Mouse (Mus musculus): ENCODE results near the gene Tef.

The Tef gene

GRCm38 (mm10) chr15:81852411-81853000, 50.3 kb downstream of the Tef start:
- Histone ChIP-seq H3K4me1 (replicated peaks; ENCODE audit: low read depth, low read length) (peaks cover 76% of the 10 kb centered on the region), H3K36me3 (ENCODE audit: insufficient read depth, low read length) (peaks cover 57% of the 10 kb centered on the region), H3K27me3 (ENCODE audit: insufficient read depth, low read length) (peaks cover 7% of the 10 kb centered on the region; the same call in 1 of the 2 replicates), H3K9me3 (ENCODE audit: low read length) (no peaks in the 10 kb centered on the region), H3K4me3 (replicated peaks; ENCODE audit: low read length) (no peak overlapping the region)
- TF ChIP-seq CTCF (conservative IDR thresholded peaks at IDR 0.05; ENCODE audit: low read length) (no peak), POU5F1 (IDR thresholded peaks at IDR 0.05; ENCODE audit: borderline replicate concordance, low read length) (no peak), NANOG (IDR thresholded peaks at IDR 0.05; ENCODE audit: borderline replicate concordance, low read length) (no peak)

- TF ChIP-seq NANOG (IDR thresholded peaks at IDR 0.05; ENCODE audit: borderline replicate concordance, low read length): no peak
- TF ChIP-seq CTCF (conservative IDR thresholded peaks at IDR 0.05; ENCODE audit: low read length): no peak
- no peak for TF ChIP-seq POU5F1 (IDR thresholded peaks at IDR 0.05; ENCODE audit: borderline replicate concordance, low read length)
- peaks cover 71% of the 10 kb centered on the region for H3K4me1 ChIP-seq (replicated peaks; ENCODE audit: low read depth, low read length)
- no peaks in the 10 kb centered on the region for H3K9me3 ChIP-seq (ENCODE audit: low read length)
- peaks cover 51% of the 10 kb centered on the region for H3K36me3 ChIP-seq (ENCODE audit: insufficient read depth, low read length)
- H3K27me3 ChIP-seq (ENCODE audit: insufficient read depth, low read length): peaks cover 8% of the 10 kb centered on the region; the same call in 1 of the 2 replicates
- H3K4me3 ChIP-seq (replicated peaks; ENCODE audit: low read length): no peak overlapping the region
Observed at GRCm38 (mm10) chr15:81853081-81853480, 50.9 kb downstream of the Tef start.

DNA sequence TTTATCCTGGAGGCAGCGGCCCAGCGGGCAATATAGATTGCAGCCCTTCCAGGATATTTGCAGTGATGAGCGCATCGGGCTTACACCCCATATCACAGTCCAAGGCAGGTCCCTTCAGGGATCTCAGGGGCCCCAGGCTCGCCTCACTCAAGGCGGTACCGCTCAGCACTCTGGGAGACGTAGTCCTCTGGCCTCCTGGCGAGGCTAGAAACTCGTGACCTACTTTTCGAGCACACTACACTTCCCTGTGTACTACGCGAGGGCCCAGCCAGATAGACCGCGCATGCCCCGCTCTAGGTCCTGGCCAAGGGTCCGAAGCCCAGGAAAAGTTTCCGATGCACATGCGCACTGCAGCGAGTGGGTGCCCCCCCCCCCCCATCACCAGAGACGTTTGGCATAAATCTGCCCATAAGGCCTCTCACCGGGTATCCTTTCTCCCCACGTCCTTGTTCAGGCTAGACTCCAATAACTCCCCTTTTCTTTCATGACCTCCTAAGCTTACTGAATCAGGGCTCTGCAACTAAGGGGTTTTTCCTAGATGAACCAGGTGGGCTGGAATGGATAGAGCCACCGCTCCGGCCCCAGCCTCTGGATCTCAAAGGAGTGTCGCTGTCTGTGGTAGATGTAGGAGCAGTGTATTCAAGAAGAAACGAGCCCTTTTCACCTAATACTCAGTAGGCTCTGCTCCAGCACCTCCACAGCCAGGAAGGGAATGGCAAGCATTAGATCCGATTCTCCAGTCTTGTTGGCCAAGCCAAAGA, 54.0 kb downstream of the Tef start:
- Histone ChIP-seq H3K9me3 (ENCODE audit: low read length) (peaks cover 10% of the 10 kb centered on the region), H3K27me3 (ENCODE audit: insufficient read depth, low read length) (peaks cover 26% of the 10 kb centered on the region), H3K36me3 (ENCODE audit: insufficient read depth, low read length) (peaks cover 27% of the 10 kb centered on the region), H3K4me1 (replicated peaks; ENCODE audit: low read depth, low read length) (peaks cover 57% of the 10 kb centered on the region), H3K4me3 (replicated peaks; ENCODE audit: low read length) (peak overlapping the region; percentile 94)
- TF ChIP-seq CTCF (conservative IDR thresholded peaks at IDR 0.05; ENCODE audit: low read length) (no peak), POU5F1 (IDR thresholded peaks at IDR 0.05; ENCODE audit: borderline replicate concordance, low read length) (no peak), NANOG (IDR thresholded peaks at IDR 0.05; ENCODE audit: borderline replicate concordance, low read length) (no peak)

DNA sequence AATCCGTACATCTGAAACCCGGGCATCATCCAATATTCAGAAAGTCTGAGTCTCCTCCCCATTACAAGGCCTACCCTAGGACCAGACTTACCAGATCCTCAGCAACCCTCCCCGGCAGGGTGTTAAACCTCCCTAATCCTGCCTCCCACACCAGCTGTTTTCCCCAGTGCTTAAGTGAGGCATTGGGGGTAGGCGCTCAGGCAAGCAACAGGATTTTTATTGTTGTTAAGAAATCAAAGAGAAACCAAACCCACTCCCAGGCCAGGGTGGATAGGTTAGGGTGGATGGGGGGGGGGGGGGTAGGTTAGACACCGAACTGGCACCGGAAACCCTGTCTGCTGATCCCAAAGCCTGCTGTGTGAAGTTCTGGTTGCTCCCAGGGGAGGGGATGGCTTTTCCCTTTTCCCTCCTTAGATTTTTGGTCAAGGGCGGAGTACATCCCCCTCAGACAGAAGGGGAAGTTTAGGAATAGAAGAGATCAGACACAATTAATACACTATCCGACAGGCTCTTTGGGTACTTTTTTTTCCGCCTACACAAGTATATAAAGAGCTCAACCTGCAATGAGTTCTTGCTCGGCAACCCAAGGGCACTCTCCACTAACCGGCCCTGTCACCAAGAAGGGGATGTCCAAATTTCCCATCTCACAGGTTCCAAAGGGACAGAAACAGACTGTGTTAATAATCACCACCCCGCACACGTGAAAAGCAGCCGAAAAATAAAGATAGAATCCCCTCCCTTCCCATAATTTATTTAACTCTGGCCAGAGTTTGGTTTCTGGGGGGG, 54.9 kb downstream of the Tef start:
- H3K4me3 ChIP-seq (replicated peaks; ENCODE audit: low read length): peak overlapping the region; percentile 94
- peaks cover 18% of the 10 kb centered on the region; the same call in 1 of the 2 replicates for H3K36me3 ChIP-seq (ENCODE audit: insufficient read depth, low read length)
- no peak for TF ChIP-seq NANOG (IDR thresholded peaks at IDR 0.05; ENCODE audit: borderline replicate concordance, low read length)
- TF ChIP-seq POU5F1 (IDR thresholded peaks at IDR 0.05; ENCODE audit: borderline replicate concordance, low read length): no peak
- no peak for TF ChIP-seq CTCF (conservative IDR thresholded peaks at IDR 0.05; ENCODE audit: low read length)
- peaks cover 26% of the 10 kb centered on the region for H3K27me3 ChIP-seq (ENCODE audit: insufficient read depth, low read length)
- H3K4me1 ChIP-seq (replicated peaks; ENCODE audit: low read depth, low read length): peaks cover 47% of the 10 kb centered on the region
- H3K9me3 ChIP-seq (ENCODE audit: low read length): peaks cover 10% of the 10 kb centered on the region

GRCm38 (mm10) chr15:81857724-81858116, 55.5 kb downstream of the Tef start:
- Histone ChIP-seq H3K27me3 (ENCODE audit: insufficient read depth, low read length) (peaks cover 26% of the 10 kb centered on the region), H3K9me3 (ENCODE audit: low read length) (peaks cover 10% of the 10 kb centered on the region), H3K4me3 (replicated peaks; ENCODE audit: low read length) (peak overlapping the region; percentile 94), H3K4me1 (replicated peaks; ENCODE audit: low read depth, low read length) (peaks cover 42% of the 10 kb centered on the region), H3K36me3 (ENCODE audit: insufficient read depth, low read length) (peaks cover 13% of the 10 kb centered on the region; the same call in 1 of the 2 replicates)
- TF ChIP-seq CTCF (conservative IDR thresholded peaks at IDR 0.05; ENCODE audit: low read length) (no peak), POU5F1 (IDR thresholded peaks at IDR 0.05; ENCODE audit: borderline replicate concordance, low read length) (no peak), NANOG (IDR thresholded peaks at IDR 0.05; ENCODE audit: borderline replicate concordance, low read length) (no peak)

GRCm38 (mm10) chr15:81858138-81858516, 55.9 kb downstream of the Tef start:
- peaks cover 39% of the 10 kb centered on the region for H3K4me1 ChIP-seq (replicated peaks; ENCODE audit: low read depth, low read length)
- peaks cover 26% of the 10 kb centered on the region for H3K27me3 ChIP-seq (ENCODE audit: insufficient read depth, low read length)
- TF ChIP-seq POU5F1 (IDR thresholded peaks at IDR 0.05; ENCODE audit: borderline replicate concordance, low read length) (0 out of 2 replicates have a peak, but pooled peaks have one; percentile 37), NANOG (IDR thresholded peaks at IDR 0.05; ENCODE audit: borderline replicate concordance, low read length) (no peak)
- peak overlapping the region; percentile 94 for H3K4me3 ChIP-seq (replicated peaks; ENCODE audit: low read length)
- H3K9me3 ChIP-seq (ENCODE audit: low read length): peaks cover 10% of the 10 kb centered on the region
- H3K36me3 ChIP-seq (ENCODE audit: insufficient read depth, low read length): peaks cover 9% of the 10 kb centered on the region; the same call in 1 of the 2 replicates

DNA sequence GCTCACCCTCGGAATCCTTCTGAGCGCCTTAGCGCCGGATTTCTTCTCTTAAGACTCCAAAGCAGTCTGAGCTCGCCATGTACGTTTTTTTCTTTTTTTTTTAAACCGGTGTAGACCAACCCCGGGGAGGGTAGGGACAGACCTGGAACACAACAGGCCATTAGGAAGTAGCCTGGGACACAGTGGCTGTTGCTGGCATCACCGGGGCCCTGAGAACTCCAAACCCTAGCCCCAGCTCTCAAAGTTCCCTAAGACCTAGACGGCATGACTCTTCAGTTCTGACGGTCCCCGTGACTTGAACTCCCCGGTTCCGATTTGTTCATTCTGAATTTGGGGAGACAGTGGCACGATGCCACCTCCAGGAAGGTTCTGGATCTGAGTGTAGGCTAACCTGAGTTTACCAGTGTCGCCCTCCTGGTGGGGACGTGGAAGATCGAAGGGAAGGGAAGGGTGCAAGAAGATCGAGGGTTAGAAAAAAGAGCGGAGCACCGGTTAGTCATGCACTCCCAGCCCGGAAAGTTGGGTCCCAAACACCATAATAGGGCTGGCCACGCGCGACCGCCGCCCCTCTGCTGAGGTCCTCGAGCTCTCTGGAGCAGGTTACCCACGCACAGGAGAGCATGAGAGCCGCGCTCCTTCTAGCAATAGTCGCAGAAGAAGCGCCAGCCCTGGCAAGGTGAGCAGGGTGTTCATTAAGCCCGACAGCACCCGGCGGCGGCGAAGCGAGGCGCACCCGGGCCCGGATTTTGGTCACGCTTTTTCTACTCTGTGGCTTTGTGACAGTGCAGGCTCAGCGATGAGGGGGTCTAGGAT, 56.5 kb downstream of the Tef start, which contains the start of gene Tob2:
TSS of gene Tob2 (minus strand) at position 280 of the 813 bp plus-strand sequence.
- Histone ChIP-seq H3K4me1 (replicated peaks; ENCODE audit: low read depth, low read length) (peaks cover 39% of the 10 kb centered on the region), H3K4me3 (replicated peaks; ENCODE audit: low read length) (peak within 1 kb of the TSS; percentile 94)

More for the DNA sequence above, 56.5 kb downstream of the Tef start, which contains the start of gene Tob2:
- Histone ChIP-seq H3K36me3 (ENCODE audit: insufficient read depth, low read length) (peaks cover 8% of the 10 kb centered on the region; the same call in 1 of the 2 replicates), H3K9me3 (ENCODE audit: low read length) (peaks cover 10% of the 10 kb centered on the region), H3K27me3 (ENCODE audit: insufficient read depth, low read length) (peaks cover 26% of the 10 kb centered on the region)
- no peak for TF ChIP-seq NANOG (IDR thresholded peaks at IDR 0.05; ENCODE audit: borderline replicate concordance, low read length)
